ENCODE assay signal across 10 mouse cellular contexts in the genomic region with DNA sequence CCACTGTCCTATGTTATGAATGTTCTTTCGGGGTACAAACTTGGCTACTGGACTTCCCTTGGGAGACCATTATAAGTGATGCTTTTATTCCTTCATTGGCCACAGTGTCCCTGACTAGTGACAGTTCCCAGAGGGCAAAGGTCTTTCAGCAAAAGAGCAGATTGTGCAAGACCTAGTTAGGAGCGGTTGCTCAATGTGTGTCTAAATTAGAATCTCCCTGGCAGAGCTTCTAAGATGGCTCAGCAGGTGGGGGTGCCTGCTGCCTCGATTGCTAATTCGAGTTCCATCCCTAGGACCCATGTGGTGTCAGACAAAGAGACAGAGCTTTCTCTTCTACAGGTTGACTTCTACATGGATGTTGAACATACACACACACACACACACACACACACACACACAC. TPM values are rescaled to one million over a fixed set of nuclear protein-coding genes. Genes with fewer than 3 reads are reported as not detected.
DNase-seq lines count a peak whose midpoint lies in the region; ATAC-seq lines count a peak whose summit lies in the region.
"Had no signal": no experiment of that assay in that cellular context is flagged by ENCODE, and none has a peak within 500 bp of the region (broad histone marks: within the 10 kb centered on the region; RNA-seq: fewer than 3 reads in every experiment).

No protein-coding gene starts in this region.

- no peaks in the 10 kb centered on the region for H3K9me3 ChIP-seq in liver, embryonic 13.5 days (replicated peaks)
- no peaks in the 10 kb centered on the region for H3K9me3 ChIP-seq in forebrain, embryonic 14.5 days (replicated peaks; ENCODE audit: control insufficient read depth, low read length)
- no peaks in the 10 kb centered on the region for H3K9me3 ChIP-seq in midbrain, embryonic 10.5 days (replicated peaks)

- WGBS in liver, embryonic 13.5 days (ENCODE audit: insufficient replicate concordance) = 44% methylated on average over 4 of the region's 4 CpGs
- 52% methylated on average over 4 of the region's 4 CpGs for WGBS in forebrain, embryonic 14.5 days
- WGBS in midbrain, embryonic 10.5 days = 57% methylated on average over 4 of the region's 4 CpGs

- H3K27me3 ChIP-seq in liver, embryonic 13.5 days = no peaks in the 10 kb centered on the region
- H3K27me3 ChIP-seq in forebrain, embryonic 14.5 days (replicated peaks; ENCODE audit: control insufficient read depth, insufficient read depth, low read length) = no peaks in the 10 kb centered on the region
- no peaks in the 10 kb centered on the region for H3K27me3 ChIP-seq in midbrain, embryonic 10.5 days (ENCODE audit: low read depth, poor library complexity, severe bottlenecking)

- peaks cover 39% of the 10 kb centered on the region for H3K4me1 ChIP-seq in liver, embryonic 13.5 days (replicated peaks)
- H3K4me1 ChIP-seq in forebrain, embryonic 14.5 days (ENCODE audit: control insufficient read depth, insufficient read depth, low read length) = peaks cover 6% of the 10 kb centered on the region
- peaks cover 16% of the 10 kb centered on the region for H3K4me1 ChIP-seq in midbrain, embryonic 10.5 days

- ATAC-seq in liver, embryonic 13.5 days (ENCODE audit: low read depth) = no peak
- ATAC-seq in forebrain, embryonic 14.5 days = no peak

- H3K4me3 ChIP-seq in liver, embryonic 13.5 days (replicated peaks) = no peak overlapping the region
- H3K4me3 ChIP-seq in forebrain, embryonic 14.5 days (ENCODE audit: low read depth, low read length) = no peak overlapping the region
- no peak overlapping the region for H3K4me3 ChIP-seq in midbrain, embryonic 10.5 days

- no peak overlapping the region for H3K4me2 ChIP-seq in liver, embryonic 13.5 days
- no peak overlapping the region for H3K4me2 ChIP-seq in forebrain, embryonic 14.5 days (ENCODE audit: low read length)

- peak overlapping the region; percentile 32; the same call in 1 of the 2 replicates for H3K27ac ChIP-seq in liver, embryonic 13.5 days
- H3K27ac ChIP-seq in forebrain, embryonic 14.5 days (ENCODE audit: low read depth, low read length) = no peak overlapping the region
- H3K27ac ChIP-seq in midbrain, embryonic 10.5 days (replicated peaks) = no peak overlapping the region
- H3K27ac ChIP-seq: stomach, postnatal 0 days had no signal

- DNase-seq in kidney, adult 11 months = peak; percentile 55
- DNase-seq in kidney, postnatal 10 days = no peak
- peak; percentile 63 for DNase-seq in adipocyte (ENCODE audit: low spot score)
- DNase-seq in adrenal gland, postnatal 25 days = peak; percentile 29
- DNase-seq in liver, embryonic 13.5 days = no peak
- no peak for DNase-seq in forebrain, embryonic 14.5 days (ENCODE audit: low spot score)
- DNase-seq in ovary, adult 18-20 months (ENCODE audit: low spot score) = no peak
- no peak for DNase-seq in midbrain, embryonic 10.5 days (ENCODE audit: low spot score)
- DNase-seq: right cerebral cortex, postnatal 14 days had no signal

- H3K36me3 ChIP-seq in liver, embryonic 13.5 days = no peaks in the 10 kb centered on the region
- no peaks in the 10 kb centered on the region for H3K36me3 ChIP-seq in forebrain, embryonic 14.5 days (ENCODE audit: control insufficient read depth, insufficient read depth, low read length)
- no peaks in the 10 kb centered on the region for H3K36me3 ChIP-seq in midbrain, embryonic 10.5 days

- H3K9ac ChIP-seq in liver, embryonic 13.5 days = no peak overlapping the region
- no peak overlapping the region for H3K9ac ChIP-seq in forebrain, embryonic 14.5 days (ENCODE audit: low read length)

RNA-seq across cellular contexts. Expression of a gene that starts 1.5 kb away (rescaled TPM):
- 177 and 190 TPM in 2 replicates for total RNA-seq in adrenal gland, postnatal 25 days (2021)
- 14.6 and 21.8 TPM in 2 replicates for polyA plus RNA-seq in liver, embryonic 13.5 days (2015; fragmentation: Nextera tagmentation; extraction: Ambion mirVana)
- polyA plus RNA-seq in forebrain, embryonic 14.5 days (2014; fragmentation: Nextera tagmentation; extraction: Ambion mirVana) = 36.9 and 53.2 TPM in 2 replicates
- 25.8 and 31.2 TPM in 2 replicates for polyA plus RNA-seq in midbrain, embryonic 10.5 days (2016; fragmentation: Nextera tagmentation; extraction: Ambion mirVana)

Comparison
In these comparisons a context has a peak if more than half of its experiments do, and no peak if none do; other contexts are left out.
1. DNase-seq: peak in kidney, adult 11 months (single experiment), adipocyte (single experiment) and adrenal gland, postnatal 25 days (single experiment); none in kidney, postnatal 10 days (single experiment), liver, embryonic 13.5 days (single experiment), forebrain, embryonic 14.5 days (single experiment), ovary, adult 18-20 months (single experiment) and midbrain, embryonic 10.5 days (single experiment).